Mouse (Mus musculus) ES-E14 (cell line): ENCODE data around the gene Prss21.

Experiments used
- CHD2 ChIP-seq: IDR thresholded peaks from 2 replicates; pipeline ENCODE4 v1.6.1; 2014; ENCODE audit warnings: mild to moderate bottlenecking, low read depth, low read length, inconsistent platforms
- HCFC1 ChIP-seq: IDR thresholded peaks from 2 replicates; pipeline ENCODE4 v1.6.1; 2012; ENCODE audit warnings: low read length, inconsistent platforms, borderline replicate concordance; ENCODE audit not compliant: insufficient read depth
- MAFK ChIP-seq: IDR thresholded peaks from 2 replicates; pipeline ENCODE4 v1.6.1; 2014; ENCODE audit warnings: mild to moderate bottlenecking, low read depth, low read length, inconsistent platforms; ENCODE audit not compliant: insufficient read depth

DNA sequence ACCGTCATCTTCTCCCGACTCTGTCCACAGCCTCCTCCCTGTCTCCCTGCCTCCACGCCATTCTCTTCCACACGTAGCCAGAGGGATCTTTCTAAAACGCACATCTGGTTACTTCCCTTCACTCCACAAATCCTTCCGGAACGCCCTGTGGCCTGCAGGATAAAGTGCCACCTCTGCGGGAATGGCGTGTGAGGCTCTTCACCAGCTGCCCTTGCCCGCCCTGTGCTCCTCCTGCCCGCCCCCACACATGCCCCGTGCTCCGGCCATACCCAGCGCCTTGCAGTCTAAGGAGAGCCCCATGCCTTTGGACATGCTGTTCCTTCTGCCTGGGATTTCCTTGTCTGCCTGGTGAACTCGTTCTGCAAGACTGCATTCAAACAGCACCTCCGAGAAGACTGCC, 44.8 kb upstream of the Prss21 start:
- TF ChIP-seq MAFK: no peak
- TF ChIP-seq CHD2: no peak
- TF ChIP-seq HCFC1: no peak
